Mouse (Mus musculus) brown adipose tissue, adult 24 weeks (tissue): Measurements from ENCODE around the gene Prkd1. TPM values are rescaled to one million over a fixed set of nuclear protein-coding genes. Genes with fewer than 3 reads are reported as not detected.

Experiments used
- H3K27ac ChIP-seq: fragments of 200-500 bp; replicated peaks from 2 replicates; pipeline ENCODE4 v1.5.1; 2012; ENCODE audit warnings: low read depth, mild to moderate bottlenecking, low read length
- H3K4me1 ChIP-seq: fragments of 200-500 bp; 2 replicates; pipeline ENCODE4 v1.6.1; 2012; ENCODE audit warnings: low read length, mixed read lengths; ENCODE audit not compliant: control insufficient read depth, insufficient read depth, insufficient read length
- H3K4me3 ChIP-seq: fragments of 200-500 bp; 2 replicates; pipeline ENCODE4 v1.5.1; 2012; ENCODE audit warnings: low read depth, mild to moderate bottlenecking, low read length, moderate library complexity; ENCODE audit not compliant: insufficient read depth
- polyA plus RNA-seq: library from polyadenylated mRNA; stranded (reverse); fragments of >200 nt; gene quantifications from 2 replicates; pipeline ENCODE4 v1.2.4, GENCODE M21; 2012; ENCODE audit not compliant: missing spikeins, insufficient read depth, insufficient read length

Prkd1 gene
- polyA plus RNA-seq, 1 experiment, result 12.6 TPM

DNA sequence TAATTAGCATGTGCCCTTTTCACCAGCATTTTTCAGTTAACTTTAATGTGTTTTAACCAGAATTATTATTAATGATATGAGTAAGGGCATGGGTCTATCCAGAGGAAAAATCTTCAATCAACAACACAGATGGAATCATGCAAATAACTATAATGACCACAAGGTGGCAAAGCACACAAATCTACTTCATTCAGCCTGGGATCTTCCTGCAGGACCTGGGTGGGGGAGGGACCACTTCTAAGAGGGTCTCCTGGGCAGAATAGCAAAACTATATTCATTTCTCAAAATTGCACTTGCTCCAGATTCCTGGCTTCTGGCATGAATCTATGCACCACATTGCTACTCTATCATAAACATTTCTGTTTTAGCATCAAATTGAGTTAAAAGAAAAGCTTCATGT is 334.3 kb downstream of the Prkd1 start:
- H3K27ac ChIP-seq, result no peak overlapping the region

DNA sequence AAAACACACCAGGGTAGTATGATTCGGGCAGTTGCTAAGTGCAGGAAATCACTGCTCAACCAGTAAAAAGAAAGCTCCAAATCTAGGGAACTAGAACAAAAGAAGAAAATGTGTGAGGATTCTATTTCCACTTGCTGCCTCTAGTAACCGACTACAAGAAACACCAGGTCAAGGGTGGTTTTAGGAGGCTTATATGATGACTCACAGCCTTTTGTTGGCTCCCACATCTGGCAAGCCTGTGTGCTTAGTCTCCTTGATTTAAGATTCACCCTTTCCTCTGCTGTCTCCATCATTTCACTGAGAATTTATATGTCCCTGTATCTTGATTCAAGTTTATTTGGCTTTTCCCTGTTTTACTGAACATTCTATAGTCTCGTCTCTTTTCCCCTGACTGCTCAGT is 339.6 kb downstream of the Prkd1 start:
- Histone ChIP-seq H3K4me3 (no peak overlapping the region), H3K4me1 (no peaks in the 10 kb centered on the region), H3K27ac (no peak overlapping the region)

More for the DNA sequence above, 334.3 kb downstream of the Prkd1 start:
- Histone ChIP-seq H3K4me3 (no peak overlapping the region), H3K4me1 (no peaks in the 10 kb centered on the region)

DNA sequence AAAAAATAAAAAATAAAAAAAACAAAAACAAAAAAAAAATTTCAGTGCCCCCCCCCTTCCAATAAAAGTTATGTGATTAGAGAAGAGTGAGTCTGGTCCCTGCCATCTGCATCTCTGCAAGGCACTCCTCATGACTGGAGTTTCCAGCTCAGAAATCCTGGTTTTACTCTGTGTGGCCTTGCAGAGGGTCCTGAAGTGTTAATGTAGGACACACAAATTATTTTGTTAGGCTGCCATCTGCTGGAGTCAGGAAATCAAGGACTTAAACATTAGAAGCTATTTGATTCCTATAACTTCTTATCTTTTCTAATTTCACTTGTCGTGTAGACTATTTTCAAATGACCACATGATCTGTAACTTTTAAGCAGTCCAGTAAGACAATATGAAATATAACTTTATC is 347.6 kb downstream of the Prkd1 start:
- Histone ChIP-seq H3K4me1 (no peaks in the 10 kb centered on the region), H3K4me3 (no peak overlapping the region), H3K27ac (no peak overlapping the region)

DNA sequence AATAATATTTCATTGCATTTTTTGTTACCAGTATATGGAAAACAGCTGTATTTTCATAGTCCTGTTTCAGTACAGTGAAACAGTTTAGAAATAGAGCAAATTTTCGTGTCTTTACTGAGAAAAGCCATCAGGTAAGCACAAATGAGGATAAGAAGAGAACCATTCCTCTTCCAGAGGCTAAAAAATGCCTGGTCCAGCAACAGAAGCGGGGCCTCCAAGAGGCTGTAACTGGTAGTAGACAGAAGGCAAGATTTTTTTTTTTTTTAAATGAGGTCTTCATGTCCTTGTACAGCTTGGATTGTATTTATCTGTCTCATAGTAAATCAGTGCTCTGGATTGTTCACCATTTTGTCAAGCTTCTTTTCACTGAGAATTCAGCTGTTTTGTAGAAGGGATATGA is 352.8 kb downstream of the Prkd1 start:
- no peaks in the 10 kb centered on the region for H3K4me1 ChIP-seq
- no peak overlapping the region for H3K4me3 ChIP-seq
- no peak overlapping the region for H3K27ac ChIP-seq

DNA sequence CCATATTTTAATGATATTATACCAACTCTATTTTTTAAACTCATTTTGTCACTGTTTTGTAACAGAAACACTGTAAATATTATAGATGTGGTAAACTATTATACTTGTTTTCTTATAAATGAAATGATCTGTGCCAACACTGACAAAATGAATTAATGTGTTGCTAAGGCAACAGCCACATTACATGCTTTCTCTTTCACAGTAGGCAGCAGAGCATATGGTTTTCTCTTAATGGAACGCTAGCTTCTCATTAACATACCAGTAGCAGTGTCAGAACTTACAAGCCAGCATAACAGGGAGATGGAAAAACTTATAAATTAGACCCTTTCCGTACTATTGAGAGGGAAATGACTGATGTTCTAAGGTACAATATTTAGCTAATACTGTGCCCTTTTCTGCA is 353.3 kb downstream of the Prkd1 start:
- Histone ChIP-seq H3K4me1 (no peaks in the 10 kb centered on the region), H3K4me3 (no peak overlapping the region), H3K27ac (no peak overlapping the region)

DNA sequence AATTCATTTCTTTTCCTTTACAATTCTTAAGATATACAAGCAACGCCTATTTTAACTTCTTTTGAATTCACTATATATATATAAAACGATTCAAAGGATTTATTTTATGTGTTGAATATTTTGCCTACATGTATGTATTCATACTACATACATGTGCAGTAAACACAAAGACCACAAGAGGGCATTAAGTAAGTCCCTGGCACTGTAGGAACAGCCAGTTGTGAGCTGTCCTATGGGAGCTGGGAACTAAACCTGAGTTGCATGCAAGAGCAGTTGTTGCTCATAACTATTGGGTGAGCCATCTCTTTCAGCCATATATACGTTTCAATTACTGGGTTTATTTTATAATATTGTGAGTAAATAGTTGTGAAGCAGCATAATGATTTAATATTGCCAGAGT is 356.1 kb downstream of the Prkd1 start:
- Histone ChIP-seq H3K4me1 (no peaks in the 10 kb centered on the region), H3K27ac (no peak overlapping the region), H3K4me3 (no peak overlapping the region)
